Mouse (Mus musculus) MEL (cell line): ENCODE data around the gene Lmx1b. TPM values are rescaled to one million over a fixed set of nuclear protein-coding genes. Genes with fewer than 3 reads are reported as not detected.

Experiments
- DNase-seq: peaks from one replicate; pipeline ENCODE4 v3.0.0; 2011; ENCODE audit warnings: low read depth, low spot score
- H3K27ac ChIP-seq: 2 replicates; pipeline ENCODE4 v1.5.1; 2012; ENCODE audit warnings: low read depth, mild to moderate bottlenecking, control low read depth, low read length, moderate library complexity; ENCODE audit not compliant: control insufficient read depth
- H3K27me3 ChIP-seq, 2 experiments: fragments of 150-350 bp in 1 of 2; sonication (generic) in 1 of 2; 2 replicates each; pipeline ENCODE4 v1.6.1; 2012; ENCODE audit warnings: low read length in 2 of 2, mild to moderate bottlenecking in 2 of 2, improper control_type of control experiment in 1 of 2, moderate library complexity in 1 of 2; ENCODE audit not compliant: insufficient read depth in 2 of 2, control insufficient read depth in 1 of 2
- H3K36me3 ChIP-seq, 2 experiments: 2 replicates each; pipeline ENCODE4 v1.6.1; 2012 to 2014; ENCODE audit warnings: low read length in 2 of 2, improper control_type of control experiment in 1 of 2, inconsistent platforms in 1 of 2, mild to moderate bottlenecking in 1 of 2; ENCODE audit not compliant: insufficient read depth in 2 of 2, control insufficient read depth in 1 of 2
- H3K4me1 ChIP-seq, 2 experiments: fragments of 150-350 bp in 1 of 2; sonication (generic) in 1 of 2; 2 replicates each; pipeline ENCODE4 v1.6.1; 2012; ENCODE audit warnings: low read length in 2 of 2, improper control_type of control experiment in 1 of 2, mild to moderate bottlenecking in 1 of 2; ENCODE audit not compliant: insufficient read depth in 2 of 2, control insufficient read depth in 1 of 2
- H3K4me3 ChIP-seq, 2 experiments: fragments of 150-350 bp in 1 of 2; sonication (generic) in 1 of 2; 2 replicates each; pipeline ENCODE4 v1.5.1; 2012; ENCODE audit warnings: low read depth in 2 of 2, low read length in 2 of 2, mild to moderate bottlenecking in 2 of 2, moderate library complexity in 2 of 2, control low read depth in 1 of 2, improper control_type of control experiment in 1 of 2; ENCODE audit not compliant: control insufficient read depth in 1 of 2, insufficient read depth in 1 of 2
- H3K79me2 ChIP-seq: 2 replicates; pipeline ENCODE4 v1.6.1; 2012; ENCODE audit warnings: mild to moderate bottlenecking, low read length, moderate library complexity; ENCODE audit not compliant: control insufficient read depth, poor library complexity, insufficient read depth
- H3K9ac ChIP-seq: 2 replicates; pipeline ENCODE4 v1.6.1; 2012; ENCODE audit warnings: low read depth, mild to moderate bottlenecking, control low read depth, low read length, moderate library complexity; ENCODE audit not compliant: control insufficient read depth, poor library complexity, severe bottlenecking
- H3K9me3 ChIP-seq: fragments of 150-350 bp; sonication (generic); replicated peaks from 2 replicates; pipeline ENCODE4 v1.6.1; 2012; ENCODE audit warnings: mild to moderate bottlenecking, low read length, improper control_type of control experiment, moderate library complexity; ENCODE audit not compliant: insufficient read depth
- BHLHE40 ChIP-seq: IDR thresholded peaks from 2 replicates; pipeline ENCODE4 v1.6.1; 2012; ENCODE audit warnings: low read depth, mild to moderate bottlenecking, inconsistent platforms, low read length, improper control_type of control experiment, borderline replicate concordance
- CHD1 ChIP-seq: IDR thresholded peaks from 2 replicates; pipeline ENCODE4 v1.6.1; 2012; ENCODE audit warnings: low read depth, mild to moderate bottlenecking, inconsistent platforms, low read length, improper control_type of control experiment
- CTCF ChIP-seq, 3 experiments: IDR thresholded peaks in 2 of 3; conservative IDR thresholded peaks in 1 of 3; 2 replicates each; pipeline ENCODE4 v1.5.1; 2011 to 2012; ENCODE audit warnings: low read length in 3 of 3, low read depth in 2 of 3, mild to moderate bottlenecking in 2 of 3, improper control_type of control experiment in 1 of 3, inconsistent platforms in 1 of 3, mixed read lengths in 1 of 3, moderate library complexity in 1 of 3; ENCODE audit not compliant: control insufficient read depth in 1 of 3, insufficient read depth in 1 of 3, poor library complexity in 1 of 3, severe bottlenecking in 1 of 3
- E2F4 ChIP-seq: IDR thresholded peaks from 2 replicates; pipeline ENCODE4 v1.6.1; 2011; ENCODE audit warnings: low read depth, low read length, improper control_type of control experiment, borderline replicate concordance
- EP300 ChIP-seq, 2 experiments: IDR thresholded peaks; 2 replicates each; pipeline ENCODE4 v1.6.1; 2011; ENCODE audit warnings: improper control_type of control experiment in 2 of 2, low read length in 2 of 2, low read depth in 1 of 2, mild to moderate bottlenecking in 1 of 2
- ETS1 ChIP-seq: IDR thresholded peaks from 2 replicates; pipeline ENCODE4 v1.6.1; 2012; ENCODE audit warnings: low read depth, mild to moderate bottlenecking, inconsistent platforms, low read length, improper control_type of control experiment, moderate library complexity
- GABPA ChIP-seq: IDR thresholded peaks from 2 replicates; pipeline ENCODE4 v1.6.1; 2012; ENCODE audit warnings: low read depth, mild to moderate bottlenecking, inconsistent platforms, low read length, improper control_type of control experiment, moderate library complexity
- GATA1 ChIP-seq: IDR thresholded peaks from 2 replicates; pipeline ENCODE4 v1.6.1; 2011; ENCODE audit warnings: low read depth, low read length, improper control_type of control experiment
- HCFC1 ChIP-seq: IDR thresholded peaks from 2 replicates; pipeline ENCODE4 v1.6.1; 2012; ENCODE audit warnings: low read depth, mild to moderate bottlenecking, inconsistent platforms, low read length, improper control_type of control experiment, moderate library complexity
- JUND ChIP-seq: IDR thresholded peaks from 2 replicates; pipeline ENCODE4 v1.6.1; 2011; ENCODE audit warnings: low read depth, mild to moderate bottlenecking, improper control_type of control experiment, low read length
- MAFK ChIP-seq: IDR thresholded peaks from 2 replicates; pipeline ENCODE4 v1.6.1; 2011; ENCODE audit warnings: low read depth, mild to moderate bottlenecking, low read length, improper control_type of control experiment, borderline replicate concordance
- MAZ ChIP-seq: IDR thresholded peaks from 2 replicates; pipeline ENCODE4 v1.6.1; 2012; ENCODE audit warnings: low read depth, mild to moderate bottlenecking, inconsistent platforms, low read length, improper control_type of control experiment
- MEF2A ChIP-seq: IDR thresholded peaks from 2 replicates; pipeline ENCODE4 v1.6.1; 2014; ENCODE audit warnings: low read depth, mild to moderate bottlenecking, inconsistent platforms, low read length, improper control_type of control experiment; ENCODE audit not compliant: poor library complexity, insufficient replicate concordance, severe bottlenecking; ENCODE audit errors: extremely low read depth
- MXI1 ChIP-seq: IDR thresholded peaks from 2 replicates; pipeline ENCODE4 v1.6.1; 2011; ENCODE audit warnings: mild to moderate bottlenecking, low read depth, low read length, improper control_type of control experiment
- MYB ChIP-seq: IDR thresholded peaks from 2 replicates; pipeline ENCODE4 v1.6.1; 2011; ENCODE audit warnings: mild to moderate bottlenecking, low read depth, low read length, improper control_type of control experiment
- POLR2A ChIP-seq, 2 experiments: IDR thresholded peaks; 2 replicates each; pipeline ENCODE4 v1.6.1; 2011 to 2012; ENCODE audit warnings: low read length in 2 of 2, mild to moderate bottlenecking in 2 of 2, control low read depth in 1 of 2, improper control_type of control experiment in 1 of 2, low read depth in 1 of 2, moderate library complexity in 1 of 2; ENCODE audit not compliant: control insufficient read depth in 1 of 2, insufficient read depth in 1 of 2, poor library complexity in 1 of 2
- POLR2AphosphoS2 ChIP-seq: IDR thresholded peaks from 2 replicates; pipeline ENCODE4 v1.6.1; 2011; ENCODE audit warnings: low read length, improper control_type of control experiment
- POLR2AphosphoS5 ChIP-seq: IDR thresholded peaks from 2 replicates; pipeline ENCODE4 v1.6.1; 2012; ENCODE audit warnings: low read depth, borderline replicate concordance, mild to moderate bottlenecking, inconsistent platforms, low read length, moderate library complexity, mixed read lengths
- SIN3A ChIP-seq: IDR thresholded peaks from 2 replicates; pipeline ENCODE4 v1.6.1; 2012; ENCODE audit warnings: low read length, improper control_type of control experiment, inconsistent platforms
- SMC3 ChIP-seq: IDR thresholded peaks from 2 replicates; pipeline ENCODE4 v1.6.1; 2011; ENCODE audit warnings: low read depth, low read length, improper control_type of control experiment
- TAL1 ChIP-seq: IDR thresholded peaks from 2 replicates; pipeline ENCODE4 v1.6.1; 2012; ENCODE audit warnings: mild to moderate bottlenecking, inconsistent platforms, low read length, moderate library complexity, mixed read lengths
- TCF12 ChIP-seq: IDR thresholded peaks from 2 replicates; pipeline ENCODE4 v1.6.1; 2014; ENCODE audit warnings: low read depth, mild to moderate bottlenecking, inconsistent platforms, low read length, improper control_type of control experiment, moderate library complexity
- USF1 ChIP-seq: IDR thresholded peaks from 2 replicates; pipeline ENCODE4 v1.6.1; 2014; ENCODE audit warnings: low read depth, mild to moderate bottlenecking, inconsistent platforms, low read length, improper control_type of control experiment, moderate library complexity
- ZC3H11A ChIP-seq: IDR thresholded peaks from 2 replicates; pipeline ENCODE4 v1.6.1; 2012; ENCODE audit warnings: low read depth, mild to moderate bottlenecking, inconsistent platforms, low read length, improper control_type of control experiment
- ZMIZ1 ChIP-seq: IDR thresholded peaks from 2 replicates; pipeline ENCODE4 v1.6.1; 2012; ENCODE audit warnings: low read depth, mild to moderate bottlenecking, inconsistent platforms, low read length, improper control_type of control experiment, moderate library complexity
- ZNF384 ChIP-seq: IDR thresholded peaks from 2 replicates; pipeline ENCODE4 v1.6.1; 2012; ENCODE audit warnings: low read depth, mild to moderate bottlenecking, inconsistent platforms, low read length, improper control_type of control experiment
- polyA plus RNA-seq, 2 experiments: library from polyadenylated mRNA; stranded (reverse) in 1 of 2; unstranded in 1 of 2; fragments of >175 nt in 1 of 2; fragments of >200 nt in 1 of 2; gene quantifications; 2 replicates each; pipeline versions ENCODE4 v1.2.1 to v1.2.4; 2012; ENCODE audit warnings: low replicate concordance in 2 of 2, low read depth in 1 of 2; ENCODE audit not compliant: insufficient read length in 2 of 2, insufficient read depth in 1 of 2, missing spikeins in 1 of 2
- total RNA-seq: library from RNA; depleted of rRNA; stranded (reverse); fragments of 300-350 nt; gene quantifications from 2 replicates; pipeline ENCODE4 v1.2.3, GENCODE M21; 2012

Gene Lmx1b
- total and polyA plus RNA-seq, 3 experiments, result not detected

DNA sequence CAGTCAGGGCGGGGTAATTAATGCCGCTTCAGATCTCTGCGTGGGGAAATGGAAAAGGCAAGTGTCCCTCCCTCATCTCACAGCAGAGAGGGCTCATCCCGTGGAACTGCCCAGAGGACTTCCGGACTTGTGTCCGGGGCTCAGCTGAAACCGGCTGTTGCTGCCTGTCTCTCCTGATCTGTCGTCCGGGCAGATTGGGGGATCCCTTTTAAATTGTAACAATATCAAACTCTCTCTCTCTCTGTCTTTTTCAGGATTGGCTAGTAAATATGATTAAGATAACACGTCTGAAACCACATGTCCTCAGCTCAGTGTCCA, 13.3 kb downstream of the Lmx1b start:
- H3K9ac ChIP-seq, result no peak overlapping the region
- no peak for TF ChIP-seq TCF12
- TF ChIP-seq E2F4, result no peak
- no peak for TF ChIP-seq MYB
- TF ChIP-seq CTCF (IDR thresholded peaks at IDR 0.05 in 2 of 3, conservative IDR thresholded peaks at IDR 0.05 in 1 of 3; ENCODE audit: control insufficient read depth in 1 of 3, insufficient read depth in 1 of 3, low read depth in 2 of 3, low read length in 3 of 3, poor library complexity in 1 of 3, severe bottlenecking in 1 of 3), result no peak
- no peak for TF ChIP-seq TAL1
- TF ChIP-seq JUND, result no peak
- TF ChIP-seq MAZ, result no peak
- TF ChIP-seq MAFK, result no peak
- TF ChIP-seq POLR2AphosphoS2, result no peak
- no peak for TF ChIP-seq EP300 (IDR thresholded peaks at IDR 0.05; ENCODE audit: low read depth in 1 of 2, low read length in 2 of 2)
- TF ChIP-seq ZMIZ1, result no peak
- TF ChIP-seq POLR2A (IDR thresholded peaks at IDR 0.05; ENCODE audit: control insufficient read depth in 1 of 2, insufficient read depth in 1 of 2, low read depth in 1 of 2, low read length in 2 of 2, poor library complexity in 1 of 2), result no peak
- TF ChIP-seq CHD1, result no peak

DNA sequence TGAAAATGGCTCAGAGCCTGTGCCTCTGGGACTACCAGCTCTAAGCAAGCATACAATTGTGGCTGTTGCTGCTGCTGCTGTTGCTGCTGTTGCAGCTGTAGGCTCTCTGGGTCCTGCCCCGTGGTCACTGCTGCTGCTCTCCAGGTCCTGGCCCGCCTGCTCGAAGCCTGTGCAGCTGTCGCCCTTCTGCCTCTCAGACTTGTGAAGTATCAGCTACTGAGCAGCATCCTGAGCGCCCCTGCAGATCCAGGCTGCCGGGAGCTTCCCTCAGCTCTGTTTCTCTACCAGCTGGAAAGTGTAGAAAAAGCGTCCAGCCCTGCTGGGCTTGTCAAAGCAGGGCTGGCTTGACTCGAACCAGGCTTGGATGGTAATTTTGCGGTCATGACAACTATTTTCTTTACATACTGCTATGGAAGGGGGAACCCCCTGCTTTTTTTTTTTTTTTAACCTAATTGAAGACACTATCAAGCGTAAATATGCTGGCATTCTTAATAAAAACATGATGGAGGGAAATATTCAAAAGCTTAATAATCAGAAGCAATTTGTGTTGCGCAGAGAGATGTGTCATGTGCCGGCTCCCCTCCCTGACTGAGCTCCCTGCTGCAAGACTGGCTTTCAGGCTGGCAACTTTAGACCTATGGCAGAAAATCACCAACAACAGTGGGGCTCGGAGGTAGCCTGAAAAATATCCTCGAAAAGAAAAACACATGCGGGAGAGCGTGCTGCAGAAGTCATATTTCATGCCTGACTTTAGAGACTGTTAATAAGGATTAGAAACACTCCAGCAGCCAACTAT, 13.9 kb downstream of the Lmx1b start:
- Histone ChIP-seq H3K36me3 (no peaks in the 10 kb centered on the region), H3K4me3 (no peak overlapping the region), H3K79me2 (no peaks in the 10 kb centered on the region), H3K9ac (no peak overlapping the region), H3K27me3 (peaks cover 0 to 4% of the 10 kb centered on the region in 2 experiments; a peak in 2 of 4 replicates), H3K27ac (no peak overlapping the region), H3K4me1 (no peaks in the 10 kb centered on the region), H3K9me3 (no peaks in the 10 kb centered on the region)
- DNase-seq, result no peak
- no peak for TF ChIP-seq HCFC1
- TF ChIP-seq GABPA, result no peak
- no peak for TF ChIP-seq USF1
- no peak for TF ChIP-seq SIN3A
- TF ChIP-seq ZC3H11A, result no peak
- no peak for TF ChIP-seq TCF12
- no peak for TF ChIP-seq SMC3
- TF ChIP-seq ZMIZ1, result no peak
- TF ChIP-seq MEF2A, result no peak
- TF ChIP-seq ZNF384, result no peak
- no peak for TF ChIP-seq EP300 (IDR thresholded peaks at IDR 0.05; ENCODE audit: low read depth in 1 of 2, low read length in 2 of 2)
- TF ChIP-seq BHLHE40, result no peak
- no peak for TF ChIP-seq CTCF (IDR thresholded peaks at IDR 0.05 in 2 of 3, conservative IDR thresholded peaks at IDR 0.05 in 1 of 3; ENCODE audit: control insufficient read depth in 1 of 3, insufficient read depth in 1 of 3, low read depth in 2 of 3, low read length in 3 of 3, poor library complexity in 1 of 3, severe bottlenecking in 1 of 3)
- no peak for TF ChIP-seq MXI1
- no peak for TF ChIP-seq ETS1
- no peak for TF ChIP-seq CHD1
- TF ChIP-seq POLR2A (IDR thresholded peaks at IDR 0.05; ENCODE audit: control insufficient read depth in 1 of 2, insufficient read depth in 1 of 2, low read depth in 1 of 2, low read length in 2 of 2, poor library complexity in 1 of 2), result no peak
- no peak for TF ChIP-seq POLR2AphosphoS5
- TF ChIP-seq JUND, result no peak
- TF ChIP-seq GATA1, result no peak

More for the DNA sequence above, 13.3 kb downstream of the Lmx1b start:
- Histone ChIP-seq H3K4me1 (no peaks in the 10 kb centered on the region), H3K36me3 (no peaks in the 10 kb centered on the region), H3K27ac (no peak overlapping the region), H3K27me3 (peaks cover 0 to 4% of the 10 kb centered on the region in 2 experiments; a peak in 2 of 4 replicates), H3K4me3 (no peak overlapping the region), H3K9me3 (no peaks in the 10 kb centered on the region), H3K79me2 (no peaks in the 10 kb centered on the region)
- DNase-seq, result no peak
